Mouse (Mus musculus) activated CD4-positive, CD25-positive, alpha-beta regulatory T cell (primary cell): ENCODE results near the gene Wfikkn2. TPM values are rescaled to one million over a fixed set of nuclear protein-coding genes. Genes with fewer than 3 reads are reported as not detected.

Source experiments
- polyA plus RNA-seq, 2 experiments: library from polyadenylated mRNA; unstranded; fragments of 100-300 nt; shearing (Covaris generic); gene quantifications; one replicate each; pipeline ENCODE4 v1.2.1; 2017

Wfikkn2 gene
- polyA plus RNA-seq, result under 1 TPM; 0.19 to 0.43 TPM

DNA sequence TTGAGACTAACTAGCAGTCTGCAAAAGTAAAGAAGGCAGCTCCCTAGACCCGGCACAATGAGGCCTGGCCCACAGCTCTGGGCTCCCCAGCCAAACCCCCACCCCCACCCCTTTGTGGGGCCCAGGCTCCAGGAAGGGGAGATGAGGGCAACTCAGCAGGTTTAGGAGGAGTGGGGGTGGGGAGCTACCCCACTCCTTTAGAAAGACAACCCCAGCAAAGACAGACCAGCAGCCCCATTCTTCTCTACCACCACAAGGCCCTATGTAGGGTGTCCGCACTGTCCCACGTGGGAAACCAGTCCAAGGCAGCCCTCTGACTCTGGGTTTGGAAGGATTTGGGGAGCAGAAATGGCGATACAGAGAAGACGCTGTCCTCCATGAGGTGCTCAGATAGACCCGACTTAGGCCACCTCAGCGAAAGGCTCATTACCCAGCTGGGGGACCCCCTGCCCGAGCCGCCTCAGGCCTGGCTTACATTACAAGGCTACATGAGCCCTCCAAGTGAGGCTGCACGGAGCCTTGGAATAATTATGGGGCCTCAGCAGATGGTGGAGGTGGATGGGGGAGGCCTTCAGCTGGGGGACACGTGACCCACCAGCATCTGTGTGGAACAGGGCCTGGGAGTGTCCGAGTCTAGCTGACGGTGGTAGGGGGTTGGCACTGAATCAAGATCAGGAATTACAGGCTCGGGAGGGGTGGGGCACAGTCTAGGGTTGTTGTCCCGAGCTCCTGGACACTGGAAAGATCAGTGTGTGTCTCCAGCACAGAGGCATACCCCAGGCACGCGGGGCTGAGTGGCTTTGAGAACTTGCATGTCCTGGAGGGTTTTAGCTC is at the start of gene Wfikkn2:
Gene Wfikkn2, minus strand, starts transcription at position 51 of the 834 bp plus-strand sequence.

DNA sequence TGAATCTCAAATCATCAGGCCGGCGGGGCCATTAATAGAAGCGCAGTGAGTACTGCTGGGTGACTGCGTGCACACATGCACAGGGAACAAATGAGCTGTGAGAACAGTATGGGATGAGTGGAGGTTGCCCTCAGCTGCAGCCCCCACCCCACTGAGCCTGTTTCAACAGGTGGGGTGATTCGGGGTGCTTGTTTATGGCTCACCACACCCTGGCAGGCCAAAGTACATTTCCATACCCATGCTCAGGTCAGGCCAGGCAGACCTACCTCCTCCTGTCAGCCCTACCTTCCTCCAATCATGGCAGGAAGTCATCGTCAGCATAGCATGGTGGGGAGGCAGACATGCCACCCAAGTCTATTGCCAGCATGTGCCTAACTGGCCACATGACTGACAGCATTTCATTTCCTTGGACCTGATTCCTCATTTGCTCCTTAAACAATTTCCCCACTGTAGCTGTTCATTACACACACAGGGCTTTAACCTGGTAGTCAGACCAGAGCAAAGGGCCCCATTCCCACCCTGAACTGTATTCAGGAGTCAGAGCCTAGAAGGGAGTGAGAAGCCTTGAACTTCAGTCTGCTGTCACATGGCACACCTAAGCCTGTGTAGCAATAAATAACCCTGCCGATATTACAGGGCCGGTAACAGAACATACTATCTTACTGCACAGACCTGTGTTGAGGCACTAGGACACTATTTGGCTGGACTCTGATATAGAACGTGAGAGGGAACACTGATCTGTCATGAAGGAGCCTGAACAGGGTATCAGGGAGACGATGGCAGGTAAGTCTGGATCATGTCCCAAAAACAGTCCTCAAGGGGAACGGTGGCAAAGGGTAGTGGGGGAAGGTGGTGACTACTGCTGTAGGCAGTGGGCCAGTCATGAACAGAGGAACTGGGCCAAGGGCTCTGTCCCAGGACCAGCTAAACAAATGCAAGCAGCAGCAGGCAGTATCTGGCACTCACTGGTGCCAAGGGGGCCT is 35.7 kb upstream of the Wfikkn2 start, which contains the start of gene Gm21885:
Gene Gm21885, plus strand, starts transcription at position 675 of the 983 bp plus-strand sequence.

DNA sequence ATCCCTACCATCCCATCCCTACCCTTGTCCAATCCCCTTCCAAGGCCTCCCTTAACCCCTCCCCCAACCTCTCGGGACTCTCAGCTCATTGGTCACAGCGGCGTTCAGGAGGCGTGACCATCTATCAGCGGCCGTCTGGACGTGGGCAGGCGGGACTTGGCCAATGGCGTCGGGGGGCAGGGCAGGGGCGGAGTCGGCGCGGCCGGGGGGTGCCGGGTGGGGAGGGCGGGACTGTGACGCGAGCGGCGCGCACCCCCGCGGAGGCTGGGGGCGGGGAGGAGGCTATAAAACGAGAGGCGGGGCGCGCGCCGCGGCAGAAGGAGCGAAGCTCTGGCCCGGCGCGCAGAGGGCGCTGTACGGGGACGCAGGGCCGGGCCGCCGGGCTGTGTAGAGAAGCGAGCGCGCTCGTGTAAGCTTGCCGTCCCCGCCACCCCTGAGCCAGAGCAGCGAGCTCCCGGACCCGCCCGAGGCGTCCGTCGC is 34.6 kb downstream of the Wfikkn2 start, which contains the start of gene Tob1:
Gene Tob1, plus strand, starts transcription at position 331 of the 480 bp plus-strand sequence.

Other genes with a start within 250 kb of the Wfikkn2 start
- gene Spag9, start 249.9 kb downstream of the Wfikkn2 start, polyA plus RNA-seq, result 10 to 100 TPM; 41.0 to 43.0 TPM
- gene Tob1, start 34.6 kb downstream of the Wfikkn2 start, polyA plus RNA-seq, result 10 to 100 TPM; 19.5 to 50.9 TPM
- gene Gm21885, start 35.9 kb upstream of the Wfikkn2 start, polyA plus RNA-seq, result under 1 TPM in 1 of 2 experiments, not detected in 1; 0.65 TPM
- gene Luc7l3, start 76.0 kb upstream of the Wfikkn2 start, polyA plus RNA-seq, result 100 to 1,000 TPM in 1 of 2 experiments, 10 to 100 TPM in 1; 87.4 to 111 TPM
- gene Ankrd40, start 82.0 kb upstream of the Wfikkn2 start, polyA plus RNA-seq, result 10 to 100 TPM; 40.4 to 51.2 TPM
- gene Abcc3, start 147.0 kb upstream of the Wfikkn2 start, polyA plus RNA-seq, result 1 to 10 TPM; 1.2 to 4.6 TPM
- under 1 TPM; 0.15 to 0.72 TPM for gene Cacna1g, start 228.2 kb upstream of the Wfikkn2 start, polyA plus RNA-seq
- not detected for gene Spata20, start 240.2 kb upstream of the Wfikkn2 start, polyA plus RNA-seq